Mouse (Mus musculus): ENCODE results near the gene Cox8b.
A peak's percentile ranks its signal among the peaks of the same experiment; 100 is the strongest.

Gene Cox8b

GRCm38 (mm10) chr7:140900220-140900619, at the start of gene Cox8b:
Cox8b (minus strand) TSS chr7:140900446.
- peak; percentile 94 for DNase-seq (ENCODE audit: low read depth, low spot score)

GRCm38 (mm10) chr7:140949255-140949654, 49.0 kb upstream of the Cox8b start:
- DNase-seq (ENCODE audit: low read depth, low spot score), result no peak

GRCm38 (mm10) chr7:140948161-140948560, 47.9 kb upstream of the Cox8b start:
- DNase-seq (ENCODE audit: low read depth, low spot score), result no peak

- DNase-seq (ENCODE audit: low read depth, low spot score), result no peak
These were observed 46.7 kb upstream of the Cox8b start for GRCm38 (mm10) chr7:140946980-140947379.

GRCm38 (mm10) chr7:140946311-140946710, 46.1 kb upstream of the Cox8b start:
- DNase-seq (ENCODE audit: low read depth, low spot score), result no peak

- DNase-seq (ENCODE audit: low read depth, low spot score), result no peak
These were observed 45.0 kb upstream of the Cox8b start for GRCm38 (mm10) chr7:140945247-140945646.

GRCm38 (mm10) chr7:140944236-140944635, 44.0 kb upstream of the Cox8b start:
- DNase-seq (ENCODE audit: low read depth, low spot score), result no peak

- DNase-seq (ENCODE audit: low read depth, low spot score), result no peak
These were observed 43.1 kb upstream of the Cox8b start for GRCm38 (mm10) chr7:140943356-140943755.

GRCm38 (mm10) chr7:140942811-140943210, 42.6 kb upstream of the Cox8b start:
- DNase-seq (ENCODE audit: low read depth, low spot score), result no peak

- DNase-seq (ENCODE audit: low read depth, low spot score), result no peak
These were observed 42.1 kb upstream of the Cox8b start for GRCm38 (mm10) chr7:140942341-140942740.

- DNase-seq (ENCODE audit: low read depth, low spot score), result peak; percentile 92
These were observed 41.2 kb upstream of the Cox8b start, which contains the start of gene Pgghg for GRCm38 (mm10) chr7:140941222-140942051. Pgghg (plus strand) TSS chr7:140941391.

- DNase-seq (ENCODE audit: low read depth, low spot score), result no peak
These were observed 39.5 kb upstream of the Cox8b start for GRCm38 (mm10) chr7:140939669-140940171.

- no peak for DNase-seq (ENCODE audit: low read depth, low spot score)
These were observed 38.6 kb upstream of the Cox8b start for GRCm38 (mm10) chr7:140938896-140939295.

GRCm38 (mm10) chr7:140938436-140938835, 38.2 kb upstream of the Cox8b start:
- DNase-seq (ENCODE audit: low read depth, low spot score), result no peak

GRCm38 (mm10) chr7:140927181-140927580, 26.9 kb upstream of the Cox8b start:
- no peak for DNase-seq (ENCODE audit: low read depth, low spot score)

GRCm38 (mm10) chr7:140923070-140923775, 23.0 kb upstream of the Cox8b start:
- DNase-seq (ENCODE audit: low read depth, low spot score), result no peak

- DNase-seq (ENCODE audit: low read depth, low spot score), result no peak
These were observed 22.3 kb upstream of the Cox8b start for GRCm38 (mm10) chr7:140922398-140923069.

- no peak for DNase-seq (ENCODE audit: low read depth, low spot score)
These were observed 21.2 kb upstream of the Cox8b start for GRCm38 (mm10) chr7:140921225-140921975.

GRCm38 (mm10) chr7:140920418-140921029, 20.3 kb upstream of the Cox8b start, which contains the start of gene Nlrp6:
Nlrp6 (plus strand) TSS chr7:140920902.
- DNase-seq (ENCODE audit: low read depth, low spot score), result no peak

GRCm38 (mm10) chr7:140919911-140920310, 19.7 kb upstream of the Cox8b start:
- no peak for DNase-seq (ENCODE audit: low read depth, low spot score)

Data from skeletal muscle tissue, adult 2 months (tissue).